Mouse (Mus musculus): ENCODE measurements around the gene Sorcs2. TPM values are rescaled to one million over a fixed set of nuclear protein-coding genes. Genes with fewer than 3 reads are reported as not detected.

Sorcs2 gene
- polyA plus RNA-seq, 1 experiment from 2014 or later = 9.9 TPM

GRCm38 (mm10) chr5:36024003-36024685 is 373.8 kb downstream of the Sorcs2 start:
- 83% methylated on average over 9 of the region's 9 CpGs for WGBS
- Histone ChIP-seq H3K4me3 (ENCODE audit: control insufficient read depth in 1 of 2, insufficient read depth in 1 of 2, low read depth in 1 of 2, low read length in 2 of 2) (no peak overlapping the region), H3K36me3 (ENCODE audit: control insufficient read depth, insufficient read depth, low read length) (peaks cover 9% of the 10 kb centered on the region; the same call in 1 of the 2 replicates), H3K9ac (ENCODE audit: low read length) (no peak overlapping the region), H3K4me1 (ENCODE audit: control insufficient read depth in 2 of 2, insufficient read depth in 2 of 2, low read length in 2 of 2) (no peaks in the 10 kb centered on the region), H3K4me2 (ENCODE audit: low read length) (no peak overlapping the region), H3K27ac (replicated peaks in 1 of 2; ENCODE audit: control insufficient read depth in 1 of 2, insufficient read depth in 1 of 2, low read depth in 2 of 2, low read length in 2 of 2) (no peak overlapping the region), H3K9me3 (ENCODE audit: control insufficient read depth, low read length) (no peaks in the 10 kb centered on the region), H3K27me3 (ENCODE audit: control insufficient read depth, insufficient read depth, low read length) (no peaks in the 10 kb centered on the region)
- ATAC-seq (ENCODE audit: insufficient number of reproducible peaks, insufficient read depth, low FRiP score, low read depth) = no peak

GRCm38 (mm10) chr5:36022361-36022760 is 375.6 kb downstream of the Sorcs2 start:
- H3K36me3 ChIP-seq (ENCODE audit: control insufficient read depth, insufficient read depth, low read length) = peaks cover 9% of the 10 kb centered on the region; the same call in 1 of the 2 replicates
- H3K27me3 ChIP-seq (ENCODE audit: control insufficient read depth, insufficient read depth, low read length) = no peaks in the 10 kb centered on the region
- H3K9ac ChIP-seq (ENCODE audit: low read length) = no peak overlapping the region
- 92% methylated on average over 1 of the region's 1 CpGs for WGBS
- no peak for ATAC-seq (ENCODE audit: insufficient number of reproducible peaks, insufficient read depth, low FRiP score, low read depth)
- no peak overlapping the region for H3K27ac ChIP-seq (replicated peaks in 1 of 2; ENCODE audit: control insufficient read depth in 1 of 2, insufficient read depth in 1 of 2, low read depth in 2 of 2, low read length in 2 of 2)
- H3K4me2 ChIP-seq (ENCODE audit: low read length) = no peak overlapping the region
- no peaks in the 10 kb centered on the region for H3K4me1 ChIP-seq (ENCODE audit: control insufficient read depth in 2 of 2, insufficient read depth in 2 of 2, low read length in 2 of 2)
- no peak overlapping the region for H3K4me3 ChIP-seq (ENCODE audit: control insufficient read depth in 1 of 2, insufficient read depth in 1 of 2, low read depth in 1 of 2, low read length in 2 of 2)
- no peaks in the 10 kb centered on the region for H3K9me3 ChIP-seq (ENCODE audit: control insufficient read depth, low read length)

- Histone ChIP-seq H3K9me3 (ENCODE audit: control insufficient read depth, low read length) (no peaks in the 10 kb centered on the region), H3K4me3 (ENCODE audit: control insufficient read depth in 1 of 2, insufficient read depth in 1 of 2, low read depth in 1 of 2, low read length in 2 of 2) (no peak overlapping the region), H3K27ac (replicated peaks in 1 of 2; ENCODE audit: control insufficient read depth in 1 of 2, insufficient read depth in 1 of 2, low read depth in 2 of 2, low read length in 2 of 2) (no peak overlapping the region), H3K27me3 (ENCODE audit: control insufficient read depth, insufficient read depth, low read length) (no peaks in the 10 kb centered on the region), H3K4me1 (ENCODE audit: control insufficient read depth in 2 of 2, insufficient read depth in 2 of 2, low read length in 2 of 2) (no peaks in the 10 kb centered on the region), H3K9ac (ENCODE audit: low read length) (no peak overlapping the region), H3K4me2 (ENCODE audit: low read length) (no peak overlapping the region), H3K36me3 (ENCODE audit: control insufficient read depth, insufficient read depth, low read length) (peaks cover 9% of the 10 kb centered on the region; the same call in 1 of the 2 replicates)
- WGBS = 71% methylated on average over 3 of the region's 3 CpGs
- ATAC-seq (ENCODE audit: insufficient number of reproducible peaks, insufficient read depth, low FRiP score, low read depth) = no peak
Measured at GRCm38 (mm10) chr5:36021091-36021490, 376.8 kb downstream of the Sorcs2 start.

- Histone ChIP-seq H3K4me3 (ENCODE audit: control insufficient read depth in 1 of 2, insufficient read depth in 1 of 2, low read depth in 1 of 2, low read length in 2 of 2) (no peak overlapping the region), H3K27me3 (ENCODE audit: control insufficient read depth, insufficient read depth, low read length) (no peaks in the 10 kb centered on the region), H3K4me1 (ENCODE audit: control insufficient read depth in 2 of 2, insufficient read depth in 2 of 2, low read length in 2 of 2) (no peaks in the 10 kb centered on the region), H3K9ac (ENCODE audit: low read length) (no peak overlapping the region), H3K9me3 (ENCODE audit: control insufficient read depth, low read length) (no peaks in the 10 kb centered on the region), H3K4me2 (ENCODE audit: low read length) (no peak overlapping the region), H3K36me3 (ENCODE audit: control insufficient read depth, insufficient read depth, low read length) (0 out of 2 replicates have a peak, but pooled peaks cover 4% of the 10 kb centered on the region), H3K27ac (replicated peaks in 1 of 2; ENCODE audit: control insufficient read depth in 1 of 2, insufficient read depth in 1 of 2, low read depth in 2 of 2, low read length in 2 of 2) (no peak overlapping the region)
- ATAC-seq (ENCODE audit: insufficient number of reproducible peaks, insufficient read depth, low FRiP score, low read depth) = no peak
- WGBS = 82% methylated on average over 3 of the region's 3 CpGs
Measured at GRCm38 (mm10) chr5:36018366-36018765, 379.6 kb downstream of the Sorcs2 start.

- peaks cover 2 to 18% of the 10 kb centered on the region in 2 experiments; a peak in 3 of 4 replicates for H3K4me1 ChIP-seq (ENCODE audit: control insufficient read depth in 2 of 2, insufficient read depth in 2 of 2, low read length in 2 of 2)
- no peak for ATAC-seq (ENCODE audit: insufficient number of reproducible peaks, insufficient read depth, low FRiP score, low read depth)
- WGBS = 78% methylated on average over 4 of the region's 4 CpGs
- peaks cover 2% of the 10 kb centered on the region; the same call in 1 of the 2 replicates for H3K36me3 ChIP-seq (ENCODE audit: control insufficient read depth, insufficient read depth, low read length)
- no peaks in the 10 kb centered on the region for H3K9me3 ChIP-seq (ENCODE audit: control insufficient read depth, low read length)
- no peak overlapping the region for H3K4me2 ChIP-seq (ENCODE audit: low read length)
- no peaks in the 10 kb centered on the region for H3K27me3 ChIP-seq (ENCODE audit: control insufficient read depth, insufficient read depth, low read length)
- H3K9ac ChIP-seq (ENCODE audit: low read length) = no peak overlapping the region
- no peak overlapping the region for H3K27ac ChIP-seq (replicated peaks in 1 of 2; ENCODE audit: control insufficient read depth in 1 of 2, insufficient read depth in 1 of 2, low read depth in 2 of 2, low read length in 2 of 2)
- H3K4me3 ChIP-seq (ENCODE audit: control insufficient read depth in 1 of 2, insufficient read depth in 1 of 2, low read depth in 1 of 2, low read length in 2 of 2) = no peak overlapping the region
Measured at GRCm38 (mm10) chr5:36009405-36009804, 388.5 kb downstream of the Sorcs2 start.

- Histone ChIP-seq H3K4me2 (ENCODE audit: low read length) (no peak overlapping the region), H3K4me3 (ENCODE audit: control insufficient read depth in 1 of 2, insufficient read depth in 1 of 2, low read depth in 1 of 2, low read length in 2 of 2) (no peak overlapping the region), H3K9ac (ENCODE audit: low read length) (no peak overlapping the region), H3K9me3 (ENCODE audit: control insufficient read depth, low read length) (no peaks in the 10 kb centered on the region), H3K4me1 (ENCODE audit: control insufficient read depth in 2 of 2, insufficient read depth in 2 of 2, low read length in 2 of 2) (peaks cover 2 to 18% of the 10 kb centered on the region in 2 experiments; a peak in 3 of 4 replicates), H3K36me3 (ENCODE audit: control insufficient read depth, insufficient read depth, low read length) (peaks cover 16% of the 10 kb centered on the region), H3K27me3 (ENCODE audit: control insufficient read depth, insufficient read depth, low read length) (no peaks in the 10 kb centered on the region), H3K27ac (replicated peaks in 1 of 2; ENCODE audit: control insufficient read depth in 1 of 2, insufficient read depth in 1 of 2, low read depth in 2 of 2, low read length in 2 of 2) (no peak overlapping the region)
- no peak for ATAC-seq (ENCODE audit: insufficient number of reproducible peaks, insufficient read depth, low FRiP score, low read depth)
- 82% methylated on average over 10 of the region's 10 CpGs for WGBS
Measured at GRCm38 (mm10) chr5:36007649-36008048, 390.3 kb downstream of the Sorcs2 start.

- no peak overlapping the region for H3K27ac ChIP-seq (replicated peaks in 1 of 2; ENCODE audit: control insufficient read depth in 1 of 2, insufficient read depth in 1 of 2, low read depth in 2 of 2, low read length in 2 of 2)
- no peaks in the 10 kb centered on the region for H3K27me3 ChIP-seq (ENCODE audit: control insufficient read depth, insufficient read depth, low read length)
- 81% methylated on average over 5 of the region's 5 CpGs for WGBS
Measured at GRCm38 (mm10) chr5:36006586-36006985, 391.4 kb downstream of the Sorcs2 start.

GRCm38 (mm10) chr5:36006106-36006505 is 391.8 kb downstream of the Sorcs2 start:
- no peak overlapping the region for H3K27ac ChIP-seq (replicated peaks in 1 of 2; ENCODE audit: control insufficient read depth in 1 of 2, insufficient read depth in 1 of 2, low read depth in 2 of 2, low read length in 2 of 2)
- H3K27me3 ChIP-seq (ENCODE audit: control insufficient read depth, insufficient read depth, low read length) = no peaks in the 10 kb centered on the region
- ATAC-seq (ENCODE audit: insufficient number of reproducible peaks, insufficient read depth, low FRiP score, low read depth) = no peak
- peaks cover 0 to 12% of the 10 kb centered on the region in 2 experiments; a peak in 2 of 4 replicates for H3K4me1 ChIP-seq (ENCODE audit: control insufficient read depth in 2 of 2, insufficient read depth in 2 of 2, low read length in 2 of 2)
- no peak overlapping the region for H3K4me2 ChIP-seq (ENCODE audit: low read length)
- no peak overlapping the region for H3K9ac ChIP-seq (ENCODE audit: low read length)
- H3K36me3 ChIP-seq (ENCODE audit: control insufficient read depth, insufficient read depth, low read length) = peaks cover 31% of the 10 kb centered on the region
- H3K4me3 ChIP-seq (ENCODE audit: control insufficient read depth in 1 of 2, insufficient read depth in 1 of 2, low read depth in 1 of 2, low read length in 2 of 2) = no peak overlapping the region
- H3K9me3 ChIP-seq (ENCODE audit: control insufficient read depth, low read length) = no peaks in the 10 kb centered on the region
- 72% methylated on average over 8 of the region's 8 CpGs for WGBS

More at GRCm38 (mm10) chr5:36006586-36006985, 391.4 kb downstream of the Sorcs2 start:
- no peaks in the 10 kb centered on the region for H3K9me3 ChIP-seq (ENCODE audit: control insufficient read depth, low read length)
- H3K4me3 ChIP-seq (ENCODE audit: control insufficient read depth in 1 of 2, insufficient read depth in 1 of 2, low read depth in 1 of 2, low read length in 2 of 2) = no peak overlapping the region
- no peak overlapping the region for H3K9ac ChIP-seq (ENCODE audit: low read length)
- no peak for ATAC-seq (ENCODE audit: insufficient number of reproducible peaks, insufficient read depth, low FRiP score, low read depth)
- H3K4me1 ChIP-seq (ENCODE audit: control insufficient read depth in 2 of 2, insufficient read depth in 2 of 2, low read length in 2 of 2) = peaks cover 2 to 16% of the 10 kb centered on the region in 2 experiments; a peak in 3 of 4 replicates
- no peak overlapping the region for H3K4me2 ChIP-seq (ENCODE audit: low read length)
- peaks cover 26% of the 10 kb centered on the region for H3K36me3 ChIP-seq (ENCODE audit: control insufficient read depth, insufficient read depth, low read length)

Measured in heart, embryonic 14.5 days (tissue).